Mouse (Mus musculus) heart, embryonic 12.5 days (tissue): ENCODE measurements around the gene Pomt2. TPM values are rescaled to one million over a fixed set of nuclear protein-coding genes. Genes with fewer than 3 reads are reported as not detected.

Source experiments
- polyA plus RNA-seq: library from polyadenylated mRNA; unstranded; fragments of >200 nt; fragmentation: Nextera tagmentation; extraction: Ambion mirVana; gene quantifications from 2 replicates; pipeline ENCODE4 v1.2.1, GENCODE M21; 2016

Gene Pomt2
- polyA plus RNA-seq, 1 experiment from 2014 or later = 16.0 TPM

Other genes starting within 250 kb of the Pomt2 start
- 28.9 and 29.3 TPM in 2 replicates for gene Cipc, start 200.9 kb downstream of the Pomt2 start, polyA plus RNA-seq
- gene Zdhhc22, start 157.5 kb downstream of the Pomt2 start, polyA plus RNA-seq = not detected in 2 replicates
- not detected in 2 replicates for gene Tmem63c, start 126.6 kb downstream of the Pomt2 start, polyA plus RNA-seq
- 0.57 TPM in 1 of 2 replicates, not detected in the other for gene Ngb, start 45.4 kb downstream of the Pomt2 start, polyA plus RNA-seq
- gene Gstz1, start 803 bp downstream of the Pomt2 start, polyA plus RNA-seq = 30.9 and 31.4 TPM in 2 replicates
- 0.91 and 1.3 TPM in 2 replicates for gene Samd15, start 51.8 kb upstream of the Pomt2 start, polyA plus RNA-seq
- gene Tmed8, start 52.5 kb upstream of the Pomt2 start, polyA plus RNA-seq = 3.4 and 3.7 TPM in 2 replicates
- 0.42 and 1.5 TPM in 2 replicates for gene Noxred1, start 90.8 kb upstream of the Pomt2 start, polyA plus RNA-seq
- gene Vipas39, start 118.3 kb upstream of the Pomt2 start, polyA plus RNA-seq = 29.6 and 31.8 TPM in 2 replicates
- 190 and 196 TPM in 2 replicates for gene Ahsa1, start 118.5 kb upstream of the Pomt2 start, polyA plus RNA-seq
- gene Ism2, start 151.7 kb upstream of the Pomt2 start, polyA plus RNA-seq = 0.92 and 1.1 TPM in 2 replicates
- 73.3 and 76.4 TPM in 2 replicates for gene Sptlc2, start 240.4 kb upstream of the Pomt2 start, polyA plus RNA-seq